Mouse (Mus musculus): ENCODE measurements around the gene Manf.

DNA sequence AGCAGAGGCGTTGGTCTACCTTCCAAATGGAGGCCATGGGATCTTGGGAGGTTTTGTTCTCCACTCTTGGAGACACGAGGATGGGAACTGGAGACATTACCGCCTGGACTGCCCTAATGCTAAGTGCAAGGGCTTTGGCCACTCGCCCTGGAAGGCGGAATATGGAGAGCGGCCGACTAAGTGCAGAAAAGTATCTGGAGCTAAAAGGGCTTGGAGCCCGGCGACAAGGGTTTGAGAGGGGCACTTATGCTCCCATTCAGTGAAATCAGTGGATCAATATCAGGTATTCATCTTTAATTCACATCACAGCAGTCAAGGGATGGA is 735 bp upstream of the Manf start:
- TF ChIP-seq CTCF (IDR thresholded peaks at IDR 0.05; ENCODE audit: insufficient read depth, low read depth, low read length) (no peak), POLR2A (IDR thresholded peaks at IDR 0.05; ENCODE audit: insufficient read depth, low read depth, low read length) (no peak)

All from olfactory bulb, adult 2 months (tissue).